Mouse (Mus musculus): ENCODE results near the gene Rep15. TPM values are rescaled to one million over a fixed set of nuclear protein-coding genes. Genes with fewer than 3 reads are reported as not detected.

Gene Rep15
- polyA plus RNA-seq, 1 experiment from 2014 or later, result 0.62 TPM

GRCm38 (mm10) chr6:147022375-147023132 lies 9.8 kb upstream of the Rep15 start:
- Histone ChIP-seq H3K27ac (ENCODE audit: low read depth, low read length) (no peak overlapping the region), H3K36me3 (ENCODE audit: control insufficient read depth, insufficient read depth, low read length) (no peaks in the 10 kb centered on the region), H3K9me3 (ENCODE audit: control insufficient read depth, low read length) (no peaks in the 10 kb centered on the region), H3K4me3 (ENCODE audit: low read depth, low read length) (no peak overlapping the region), H3K27me3 (ENCODE audit: control insufficient read depth, insufficient read depth, low read length) (no peaks in the 10 kb centered on the region), H3K9ac (ENCODE audit: low read length) (no peak overlapping the region), H3K4me2 (ENCODE audit: low read depth) (no peak overlapping the region), H3K4me1 (ENCODE audit: control insufficient read depth, insufficient read depth, low read length) (no peaks in the 10 kb centered on the region)
- no peak for ATAC-seq (ENCODE audit: insufficient read depth, low FRiP score, low TSS enrichment)
- WGBS, result 90% methylated on average over 16 of the region's 16 CpGs
- no peak for DNase-seq (ENCODE audit: low spot score)

- no peak for ATAC-seq (ENCODE audit: insufficient read depth, low FRiP score, low TSS enrichment)
- Histone ChIP-seq H3K4me2 (ENCODE audit: low read depth) (no peak overlapping the region), H3K9ac (ENCODE audit: low read length) (no peak overlapping the region), H3K9me3 (ENCODE audit: control insufficient read depth, low read length) (no peaks in the 10 kb centered on the region), H3K4me3 (ENCODE audit: low read depth, low read length) (no peak overlapping the region), H3K36me3 (ENCODE audit: control insufficient read depth, insufficient read depth, low read length) (no peaks in the 10 kb centered on the region), H3K27me3 (ENCODE audit: control insufficient read depth, insufficient read depth, low read length) (no peaks in the 10 kb centered on the region), H3K27ac (ENCODE audit: low read depth, low read length) (no peak overlapping the region), H3K4me1 (ENCODE audit: control insufficient read depth, insufficient read depth, low read length) (no peaks in the 10 kb centered on the region)
- no peak for DNase-seq (ENCODE audit: low spot score)
- WGBS, result 91% methylated on average over 2 of the region's 2 CpGs
These were observed 9.3 kb upstream of the Rep15 start for GRCm38 (mm10) chr6:147023133-147023395.

GRCm38 (mm10) chr6:147023568-147023967 lies 8.8 kb upstream of the Rep15 start:
- no peaks in the 10 kb centered on the region for H3K36me3 ChIP-seq (ENCODE audit: control insufficient read depth, insufficient read depth, low read length)
- H3K27me3 ChIP-seq (ENCODE audit: control insufficient read depth, insufficient read depth, low read length), result no peaks in the 10 kb centered on the region
- no peaks in the 10 kb centered on the region for H3K4me1 ChIP-seq (ENCODE audit: control insufficient read depth, insufficient read depth, low read length)
- H3K9me3 ChIP-seq (ENCODE audit: control insufficient read depth, low read length), result no peaks in the 10 kb centered on the region
- H3K4me3 ChIP-seq (ENCODE audit: low read depth, low read length), result no peak overlapping the region
- ATAC-seq (ENCODE audit: insufficient read depth, low FRiP score, low TSS enrichment), result no peak
- H3K4me2 ChIP-seq (ENCODE audit: low read depth), result no peak overlapping the region
- no peak for DNase-seq (ENCODE audit: low spot score)
- H3K9ac ChIP-seq (ENCODE audit: low read length), result no peak overlapping the region
- no peak overlapping the region for H3K27ac ChIP-seq (ENCODE audit: low read depth, low read length)

- no peaks in the 10 kb centered on the region for H3K27me3 ChIP-seq (ENCODE audit: control insufficient read depth, insufficient read depth, low read length)
- 87% methylated on average over 3 of the region's 3 CpGs for WGBS
- ATAC-seq (ENCODE audit: insufficient read depth, low FRiP score, low TSS enrichment) (no peak), DNase-seq (ENCODE audit: low spot score) (no peak)
- no peak overlapping the region for H3K27ac ChIP-seq (ENCODE audit: low read depth, low read length)
- H3K9me3 ChIP-seq (ENCODE audit: control insufficient read depth, low read length), result no peaks in the 10 kb centered on the region
- no peaks in the 10 kb centered on the region for H3K36me3 ChIP-seq (ENCODE audit: control insufficient read depth, insufficient read depth, low read length)
- no peak overlapping the region for H3K4me2 ChIP-seq (ENCODE audit: low read depth)
- H3K4me3 ChIP-seq (ENCODE audit: low read depth, low read length), result no peak overlapping the region
- no peaks in the 10 kb centered on the region for H3K4me1 ChIP-seq (ENCODE audit: control insufficient read depth, insufficient read depth, low read length)
- no peak overlapping the region for H3K9ac ChIP-seq (ENCODE audit: low read length)
These were observed 7.6 kb upstream of the Rep15 start for GRCm38 (mm10) chr6:147024761-147025160.

- Histone ChIP-seq H3K4me2 (ENCODE audit: low read depth) (no peak overlapping the region), H3K9me3 (ENCODE audit: control insufficient read depth, low read length) (no peaks in the 10 kb centered on the region), H3K4me3 (ENCODE audit: low read depth, low read length) (no peak overlapping the region), H3K4me1 (ENCODE audit: control insufficient read depth, insufficient read depth, low read length) (no peaks in the 10 kb centered on the region), H3K27me3 (ENCODE audit: control insufficient read depth, insufficient read depth, low read length) (no peaks in the 10 kb centered on the region), H3K9ac (ENCODE audit: low read length) (no peak overlapping the region), H3K27ac (ENCODE audit: low read depth, low read length) (no peak overlapping the region), H3K36me3 (ENCODE audit: control insufficient read depth, insufficient read depth, low read length) (no peaks in the 10 kb centered on the region)
- no peak for DNase-seq (ENCODE audit: low spot score)
- 82% methylated on average over 2 of the region's 2 CpGs for WGBS
- no peak for ATAC-seq (ENCODE audit: insufficient read depth, low FRiP score, low TSS enrichment)
These were observed 4.0 kb upstream of the Rep15 start for GRCm38 (mm10) chr6:147028396-147028795.

- Histone ChIP-seq H3K9me3 (ENCODE audit: control insufficient read depth, low read length) (no peaks in the 10 kb centered on the region), H3K36me3 (ENCODE audit: control insufficient read depth, insufficient read depth, low read length) (no peaks in the 10 kb centered on the region), H3K27me3 (ENCODE audit: control insufficient read depth, insufficient read depth, low read length) (no peaks in the 10 kb centered on the region), H3K4me2 (ENCODE audit: low read depth) (no peak overlapping the region), H3K27ac (ENCODE audit: low read depth, low read length) (no peak overlapping the region), H3K9ac (ENCODE audit: low read length) (no peak overlapping the region), H3K4me3 (ENCODE audit: low read depth, low read length) (no peak overlapping the region), H3K4me1 (ENCODE audit: control insufficient read depth, insufficient read depth, low read length) (no peaks in the 10 kb centered on the region)
- no peak for DNase-seq (ENCODE audit: low spot score)
- ATAC-seq (ENCODE audit: insufficient read depth, low FRiP score, low TSS enrichment), result no peak
- 91% methylated on average over 9 of the region's 9 CpGs for WGBS
These were observed 2.8 kb upstream of the Rep15 start for GRCm38 (mm10) chr6:147029591-147029990.

GRCm38 (mm10) chr6:147030096-147030885 lies 2.1 kb upstream of the Rep15 start:
- WGBS, result 86% methylated on average over 15 of the region's 15 CpGs
- Histone ChIP-seq H3K4me2 (ENCODE audit: low read depth) (no peak overlapping the region), H3K36me3 (ENCODE audit: control insufficient read depth, insufficient read depth, low read length) (no peaks in the 10 kb centered on the region), H3K9me3 (ENCODE audit: control insufficient read depth, low read length) (no peaks in the 10 kb centered on the region), H3K9ac (ENCODE audit: low read length) (no peak overlapping the region), H3K27me3 (ENCODE audit: control insufficient read depth, insufficient read depth, low read length) (no peaks in the 10 kb centered on the region), H3K27ac (ENCODE audit: low read depth, low read length) (no peak overlapping the region), H3K4me1 (ENCODE audit: control insufficient read depth, insufficient read depth, low read length) (no peaks in the 10 kb centered on the region), H3K4me3 (ENCODE audit: low read depth, low read length) (no peak overlapping the region)
- DNase-seq (ENCODE audit: low spot score) (no peak), ATAC-seq (ENCODE audit: insufficient read depth, low FRiP score, low TSS enrichment) (no peak)

GRCm38 (mm10) chr6:147042291-147043290 lies 10.2 kb downstream of the Rep15 start, which contains the start of gene Mrps35:
TSS of gene Mrps35 (plus strand) at chr6:147042764.
- peak; percentile 99 for ATAC-seq (ENCODE audit: insufficient read depth, low FRiP score, low TSS enrichment)
- H3K9ac ChIP-seq (ENCODE audit: low read length), result peak within 1 kb of the TSS; percentile 91
- H3K4me1 ChIP-seq (ENCODE audit: control insufficient read depth, insufficient read depth, low read length), result peaks cover 4% of the 10 kb centered on the region
- DNase-seq (ENCODE audit: low spot score), result peak; percentile 90
- WGBS, result 5% methylated on average over 64 of the region's 66 CpGs
- H3K27ac ChIP-seq (ENCODE audit: low read depth, low read length), result peak within 1 kb of the TSS; percentile 51
- H3K27me3 ChIP-seq (ENCODE audit: control insufficient read depth, insufficient read depth, low read length), result no peaks in the 10 kb centered on the region
- peak within 1 kb of the TSS; percentile 84 for H3K4me3 ChIP-seq (ENCODE audit: low read depth, low read length)
- no peaks in the 10 kb centered on the region for H3K9me3 ChIP-seq (ENCODE audit: control insufficient read depth, low read length)
- H3K4me2 ChIP-seq (ENCODE audit: low read depth), result peak within 1 kb of the TSS; percentile 33
- no peaks in the 10 kb centered on the region for H3K36me3 ChIP-seq (ENCODE audit: control insufficient read depth, insufficient read depth, low read length)

Data from neural tube, embryonic 11.5 days (tissue).